Mouse (Mus musculus) CD4-positive, CD25-positive, alpha-beta regulatory T cell, adult 4 months (primary cell): ENCODE measurements at regions not wholly inside any gene's neighbourhood (a gene's known extent, or its start where the extent isn't known, plus 50 kb on each side); places are given as distances from the start of the nearest gene placed in this dataset.
"Not testable (repeated sequence)": the region's sequence is repeated elsewhere in the genome, so short reads cannot be mapped to it uniquely, and the experiment has no call there.

Experiments used
- ATAC-seq: one replicate; pipeline ENCODE4 v1.8.0; 2017

- no peak for ATAC-seq
Observed at GRCm38 (mm10) chr9:84461441-84461840, 536.5 kb downstream of the Bckdhb start.

- ATAC-seq, result peak; percentile 69
Observed at GRCm38 (mm10) chr9:84466741-84467140, 541.8 kb downstream of the Bckdhb start.

- ATAC-seq, result no peak
Observed at GRCm38 (mm10) chr9:84472696-84473095, 547.8 kb downstream of the Bckdhb start.

GRCm38 (mm10) chr9:84475906-84476305 is 551.0 kb downstream of the Bckdhb start:
- ATAC-seq, result no peak

GRCm38 (mm10) chr9:84499507-84499906 is 574.6 kb downstream of the Bckdhb start:
- ATAC-seq, result no peak

GRCm38 (mm10) chr9:84502981-84503380 is 578.0 kb downstream of the Bckdhb start:
- ATAC-seq, result not testable (repeated sequence)

GRCm38 (mm10) chr9:84517064-84517463 is 592.1 kb downstream of the Bckdhb start:
- ATAC-seq, result no peak

- no peak for ATAC-seq
Observed at GRCm38 (mm10) chr9:84545431-84545830, 620.5 kb downstream of the Bckdhb start.

- ATAC-seq, result no peak
Observed at GRCm38 (mm10) chr9:84548012-84548660, 623.2 kb downstream of the Bckdhb start.

GRCm38 (mm10) chr9:84555237-84555636 is 630.3 kb downstream of the Bckdhb start:
- no peak for ATAC-seq

GRCm38 (mm10) chr9:84556261-84556844 is 631.4 kb downstream of the Bckdhb start:
- no peak for ATAC-seq

- no peak for ATAC-seq
Observed at GRCm38 (mm10) chr9:84558346-84558745, 633.4 kb downstream of the Bckdhb start.

- no peak for ATAC-seq
Observed at GRCm38 (mm10) chr9:84569533-84569932, 644.6 kb downstream of the Bckdhb start.

- no peak for ATAC-seq
Observed at GRCm38 (mm10) chr9:84577781-84578180, 652.8 kb downstream of the Bckdhb start.

- no peak for ATAC-seq
Observed at GRCm38 (mm10) chr9:84587791-84588190, 662.8 kb downstream of the Bckdhb start.

GRCm38 (mm10) chr9:84594724-84595123 is 669.8 kb downstream of the Bckdhb start:
- ATAC-seq, result no peak
